Mouse (Mus musculus) limb, embryonic 13.5 days (tissue): ENCODE results near the gene Clcn3. TPM values are rescaled to one million over a fixed set of nuclear protein-coding genes. Genes with fewer than 3 reads are reported as not detected.

ENCODE experiments used
- ATAC-seq: fragments of 200-750 bp; cut with Nextera tagmentation; 2 replicates; pipeline ENCODE4 v1.8.0; 2017; ENCODE audit warnings: low read depth, moderate number of reproducible peaks, moderate TSS enrichment; ENCODE audit not compliant: low FRiP score
- H3K27ac ChIP-seq: fragments of 300-500 bp; sonication (generic); 2 replicates; pipeline ENCODE4 v1.5.1; 2015; ENCODE audit warnings: inconsistent platforms, mild to moderate bottlenecking, moderate library complexity
- H3K27me3 ChIP-seq: fragments of 300-500 bp; sonication (generic); 2 replicates; pipeline ENCODE4 v1.6.1; 2015; ENCODE audit warnings: mild to moderate bottlenecking, inconsistent platforms
- H3K36me3 ChIP-seq: fragments of 300-500 bp; sonication (generic); 2 replicates; pipeline ENCODE4 v1.6.1; 2015; ENCODE audit warnings: inconsistent platforms, mild to moderate bottlenecking, moderate library complexity
- H3K4me1 ChIP-seq: fragments of 300-500 bp; sonication (generic); 2 replicates; pipeline ENCODE4 v1.6.1; 2015; ENCODE audit warnings: inconsistent platforms
- H3K4me2 ChIP-seq: fragments of 300-500 bp; sonication (generic); replicated peaks from 2 replicates; pipeline ENCODE4 v1.6.1; 2015; ENCODE audit warnings: inconsistent platforms, mild to moderate bottlenecking, moderate library complexity
- H3K4me3 ChIP-seq: fragments of 300-500 bp; sonication (generic); 2 replicates; pipeline ENCODE4 v1.5.1; 2015; ENCODE audit warnings: moderate library complexity, mild to moderate bottlenecking, inconsistent platforms
- H3K9ac ChIP-seq: fragments of 300-500 bp; sonication (generic); 2 replicates; pipeline ENCODE4 v1.6.1; 2015; ENCODE audit warnings: mild to moderate bottlenecking, inconsistent platforms
- H3K9me3 ChIP-seq: fragments of 300-500 bp; sonication (generic); 2 replicates; pipeline ENCODE4 v1.6.1; 2016; ENCODE audit warnings: inconsistent platforms
- WGBS: fragments of 180-500 bp; shearing (Covaris S2); methylation state at CpG from one replicate; pipeline ENCODE4 v1.1.7; 2015; 5-methylcytosine and 5-hydroxymethylcytosine counted together
- polyA plus RNA-seq: library from polyadenylated mRNA; unstranded; fragments of >200 nt; fragmentation: Nextera tagmentation; extraction: Ambion mirVana; gene quantifications from 2 replicates; pipeline ENCODE4 v1.2.1, GENCODE M21; 2015

The Clcn3 gene
- polyA plus RNA-seq, 1 experiment from 2014 or later = 12.9 TPM

DNA sequence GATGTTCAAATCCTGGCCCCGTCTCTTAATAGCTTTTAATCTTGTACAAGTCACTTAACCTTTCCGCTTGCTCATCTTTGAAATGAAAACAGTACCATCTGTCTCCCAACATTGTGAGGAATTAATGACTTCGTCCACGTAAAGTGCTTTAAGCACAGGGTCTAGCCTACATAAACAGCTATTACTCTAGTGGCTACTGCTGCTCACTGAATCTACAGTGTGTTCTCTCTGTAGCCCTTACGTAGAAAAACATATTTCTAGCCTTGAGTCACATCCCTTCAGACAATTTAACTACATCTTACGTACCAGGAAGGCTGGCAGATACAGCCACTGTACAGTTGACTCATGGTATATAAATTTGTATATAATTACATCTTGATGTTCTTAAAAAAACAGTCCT, 118.2 kb downstream of the Clcn3 start:
- no peaks in the 10 kb centered on the region for H3K4me1 ChIP-seq
- ATAC-seq = no peak
- 79% methylated on average over 6 of the region's 6 CpGs for WGBS

GRCm38 (mm10) chr8:60861783-60862182, 121.3 kb downstream of the Clcn3 start:
- WGBS = 86% methylated on average over 6 of the region's 6 CpGs
- H3K27me3 ChIP-seq = no peaks in the 10 kb centered on the region

More for the DNA sequence above, 118.2 kb downstream of the Clcn3 start:
- Histone ChIP-seq H3K9me3 (no peaks in the 10 kb centered on the region), H3K36me3 (no peaks in the 10 kb centered on the region), H3K27ac (no peak overlapping the region), H3K4me2 (no peak overlapping the region), H3K27me3 (no peaks in the 10 kb centered on the region), H3K4me3 (no peak overlapping the region), H3K9ac (no peak overlapping the region)

GRCm38 (mm10) chr8:60860749-60861148, 122.4 kb downstream of the Clcn3 start:
- no peak overlapping the region for H3K9ac ChIP-seq
- H3K27ac ChIP-seq = no peak overlapping the region
- no peaks in the 10 kb centered on the region for H3K36me3 ChIP-seq
- H3K27me3 ChIP-seq = no peaks in the 10 kb centered on the region
- H3K4me3 ChIP-seq = no peak overlapping the region
- ATAC-seq = no peak
- no peaks in the 10 kb centered on the region for H3K9me3 ChIP-seq
- WGBS = 67% methylated on average over 3 of the region's 3 CpGs
- H3K4me2 ChIP-seq = no peak overlapping the region
- no peaks in the 10 kb centered on the region for H3K4me1 ChIP-seq

More at GRCm38 (mm10) chr8:60861783-60862182, 121.3 kb downstream of the Clcn3 start:
- Histone ChIP-seq H3K9me3 (no peaks in the 10 kb centered on the region), H3K9ac (no peak overlapping the region), H3K4me1 (no peaks in the 10 kb centered on the region), H3K4me2 (no peak overlapping the region), H3K4me3 (no peak overlapping the region), H3K36me3 (no peaks in the 10 kb centered on the region), H3K27ac (no peak overlapping the region)
- ATAC-seq = no peak

Other genes with a start within 250 kb of the Clcn3 start
- 121 and 124 TPM in 2 replicates for gene Hpf1, start 92.9 kb downstream of the Clcn3 start, polyA plus RNA-seq
- 23.0 and 24.8 TPM in 2 replicates for gene Nek1, start 9.9 kb upstream of the Clcn3 start, polyA plus RNA-seq
- gene Sh3rf1, start 240.6 kb upstream of the Clcn3 start, polyA plus RNA-seq = 11.4 and 12.8 TPM in 2 replicates